Comparison of ENCODE assay signal across 8 mouse cellular contexts in the genomic region with DNA sequence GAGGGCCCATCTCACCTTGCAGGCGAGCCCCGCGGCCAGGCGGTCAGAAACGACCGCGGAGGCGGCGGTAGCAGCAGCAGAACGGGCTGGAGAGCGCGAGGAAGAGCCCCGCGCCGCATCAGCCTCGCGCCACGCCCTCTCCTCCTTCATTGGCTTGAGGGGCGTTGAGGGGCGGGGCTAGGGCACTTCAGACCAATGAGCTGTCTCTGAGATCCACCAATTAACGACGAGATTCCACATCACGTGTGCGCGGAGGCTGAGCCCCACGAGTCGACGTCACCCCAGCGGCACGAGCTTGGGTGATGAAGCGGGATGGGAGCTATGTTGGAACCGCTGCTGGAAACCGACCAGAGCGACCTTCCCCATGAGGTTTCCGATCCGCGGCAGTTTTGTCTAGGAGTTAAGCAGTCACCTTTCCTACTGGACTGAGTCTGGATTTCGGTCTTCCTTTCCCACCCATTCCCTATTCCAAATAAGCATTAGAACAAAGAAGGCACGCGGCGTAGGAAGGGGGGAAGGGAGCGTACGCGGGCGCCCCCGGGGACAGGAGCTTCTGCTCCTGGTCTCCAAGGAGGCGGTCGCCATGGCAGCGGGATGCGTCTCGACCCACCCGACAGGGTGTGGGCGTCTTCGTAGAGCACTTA. TPM values are rescaled to one million over a fixed set of nuclear protein-coding genes. Genes with fewer than 3 reads are reported as not detected.
A peak's percentile ranks its signal among the peaks of the same experiment; 100 is the strongest.
DNase-seq lines count a peak whose midpoint lies in the region; ATAC-seq and TF ChIP-seq lines count a peak whose summit lies in the region.

A gene (minus strand): TSS at position 144 of the 644 bp plus-strand sequence.

- H3K27me3 ChIP-seq in hindbrain, embryonic 10.5 days (ENCODE audit: insufficient read depth, poor library complexity, severe bottlenecking), result no peaks in the 10 kb centered on the region
- no peaks in the 10 kb centered on the region for H3K27me3 ChIP-seq in lung, postnatal 0 days (replicated peaks; ENCODE audit: insufficient read depth, low read length)

- DNase-seq in MN1 (ENCODE audit: low spot score), result peak; percentile 98
- peak; percentile 97 for DNase-seq in cerebellum, adult 9-10 months
- peak; percentile 96 for DNase-seq in hindbrain, embryonic 10.5 days (ENCODE audit: low spot score)
- DNase-seq in layer of hippocampus, adult 9-11 months, result peak; percentile 98
- DNase-seq in lung, postnatal 0 days (ENCODE audit: low spot score), result peak; percentile 99
- DNase-seq in ovary, postnatal 14 days (ENCODE audit: low spot score), result peak; percentile 86
- DNase-seq in thymus, postnatal 14 days, result peak; percentile 97

- no peak for TF ChIP-seq EP300 in lung, postnatal 0 days (IDR thresholded peaks at IDR 0.05)

- H3K27ac ChIP-seq in hindbrain, embryonic 10.5 days, result peak within 1 kb of the TSS; percentile 95
- H3K27ac ChIP-seq in lung, postnatal 0 days (ENCODE audit: low read length), result peak within 1 kb of the TSS; percentile 83

- H3K9ac ChIP-seq in lung, postnatal 0 days (replicated peaks; ENCODE audit: low read depth), result peak within 1 kb of the TSS; percentile 64

- no peaks in the 10 kb centered on the region for H3K9me3 ChIP-seq in hindbrain, embryonic 10.5 days
- no peaks in the 10 kb centered on the region for H3K9me3 ChIP-seq in lung, postnatal 0 days (ENCODE audit: low read length)

- no peak for TF ChIP-seq CTCF in lung, postnatal 0 days (IDR thresholded peaks at IDR 0.05)

- ATAC-seq in frontal cortex, adult (ENCODE audit: low TSS enrichment), result peak; percentile 96
- ATAC-seq in lung, postnatal 0 days, result peak; percentile 98

- H3K36me3 ChIP-seq in hindbrain, embryonic 10.5 days, result peaks cover 14% of the 10 kb centered on the region
- H3K36me3 ChIP-seq in lung, postnatal 0 days (ENCODE audit: insufficient read depth, low read length), result no peaks in the 10 kb centered on the region

- peak within 1 kb of the TSS; percentile 86 for H3K4me3 ChIP-seq in hindbrain, embryonic 10.5 days
- H3K4me3 ChIP-seq in lung, postnatal 0 days (ENCODE audit: low read depth, low read length), result peak within 1 kb of the TSS; percentile 67

- peak within 1 kb of the TSS; percentile 98 for H3K4me2 ChIP-seq in lung, postnatal 0 days (replicated peaks; ENCODE audit: low read depth, low read length)

- WGBS in hindbrain, embryonic 10.5 days, result under 1% methylated on average over 54 of the region's 54 CpGs
- WGBS in lung, postnatal 0 days, result 0% methylated on average over 54 of the region's 54 CpGs

- peaks cover 47% of the 10 kb centered on the region for H3K4me1 ChIP-seq in hindbrain, embryonic 10.5 days (replicated peaks)
- no peaks in the 10 kb centered on the region for H3K4me1 ChIP-seq in lung, postnatal 0 days (ENCODE audit: insufficient read depth, low read depth, low read length)

RNA-seq across cellular contexts. Expression of the gene that starts here (rescaled TPM):
- polyA plus RNA-seq in hindbrain, embryonic 10.5 days (2016; fragmentation: Nextera tagmentation; extraction: Ambion mirVana), result 138 and 142 TPM in 2 replicates
- polyA plus RNA-seq in lung, postnatal 0 days (2015; fragmentation: Nextera tagmentation; extraction: Ambion mirVana), result 28.3 and 32.8 TPM in 2 replicates

Comparison
In these comparisons a context has a peak if more than half of its experiments do, and no peak if none do; other contexts are left out.
1. Peak in every context shown above with its lines: DNase-seq, ATAC-seq, H3K4me3 ChIP-seq and H3K27ac ChIP-seq.